Mouse (Mus musculus) hindbrain, embryonic 14.5 days (tissue): Measurements from ENCODE around the gene Tldc1. TPM values are rescaled to one million over a fixed set of nuclear protein-coding genes. Genes with fewer than 3 reads are reported as not detected.

Experiments
- ATAC-seq: fragments of 200-750 bp; cut with Nextera tagmentation; 2 replicates; pipeline ENCODE4 v1.8.0; 2017; ENCODE audit warnings: moderate number of reproducible peaks, mild to moderate bottlenecking, moderate TSS enrichment, moderate library complexity; ENCODE audit not compliant: low FRiP score
- DNase-seq: peaks from one replicate; pipeline ENCODE4 v3.0.0-alpha.2; 2015; ENCODE audit warnings: low spot score
- H3K27ac ChIP-seq: fragments of 300-500 bp; sonication (generic); 2 replicates; pipeline ENCODE4 v1.5.1; 2014; ENCODE audit warnings: mild to moderate bottlenecking, moderate library complexity
- H3K27me3 ChIP-seq: fragments of 300-500 bp; sonication (generic); 2 replicates; pipeline ENCODE4 v1.6.1; 2014; ENCODE audit warnings: mild to moderate bottlenecking, low read length, mixed read lengths; ENCODE audit not compliant: control insufficient read depth, insufficient read depth
- H3K36me3 ChIP-seq: fragments of 300-500 bp; sonication (generic); replicated peaks from 2 replicates; pipeline ENCODE4 v1.6.1; 2014; ENCODE audit not compliant: control insufficient read depth, insufficient read depth
- H3K4me1 ChIP-seq: fragments of 300-500 bp; sonication (generic); replicated peaks from 2 replicates; pipeline ENCODE4 v1.6.1; 2014; ENCODE audit warnings: antibody characterized with exemption, low read length, mixed read lengths; ENCODE audit not compliant: control insufficient read depth, insufficient read depth
- H3K4me2 ChIP-seq: fragments of 300-500 bp; sonication (generic); replicated peaks from 2 replicates; pipeline ENCODE4 v1.6.1; 2014; ENCODE audit warnings: mild to moderate bottlenecking, moderate library complexity
- H3K4me3 ChIP-seq: fragments of 300-500 bp; sonication (generic); replicated peaks from 2 replicates; pipeline ENCODE4 v1.5.1; 2014; ENCODE audit warnings: mild to moderate bottlenecking, low read length
- H3K9ac ChIP-seq: fragments of 300-500 bp; sonication (generic); 2 replicates; pipeline ENCODE4 v1.6.1; 2014
- H3K9me3 ChIP-seq: fragments of 300-500 bp; sonication (generic); 2 replicates; pipeline ENCODE4 v1.6.1; 2016; ENCODE audit warnings: low read length; ENCODE audit not compliant: control insufficient read depth
- WGBS: fragments of 180-500 bp; shearing (Covaris S2); extraction: QIAGEN DNeasy Blood & Tissue Kit; methylation state at CpG from one replicate; pipeline ENCODE4 v1.1.7; 2014; 5-methylcytosine and 5-hydroxymethylcytosine counted together
- polyA plus RNA-seq: library from polyadenylated mRNA; unstranded; fragments of >200 nt; fragmentation: Nextera tagmentation; extraction: Ambion mirVana; gene quantifications from 2 replicates; pipeline ENCODE4 v1.2.1, GENCODE M21; 2014

The Tldc1 gene
- polyA plus RNA-seq, 1 experiment from 2014 or later, result 7.4 TPM

- Histone ChIP-seq H3K9ac (no peak overlapping the region), H3K36me3 (peaks cover 47% of the 10 kb centered on the region; the same call in 1 of the 2 replicates), H3K4me2 (no peak overlapping the region), H3K27ac (no peak overlapping the region), H3K4me1 (no peaks in the 10 kb centered on the region), H3K4me3 (no peak overlapping the region), H3K27me3 (no peaks in the 10 kb centered on the region), H3K9me3 (no peaks in the 10 kb centered on the region)
- WGBS, result 93% methylated on average over 21 of the region's 21 CpGs
- ATAC-seq (no peak), DNase-seq (no peak)
Observed at GRCm38 (mm10) chr8:119762226-119763220, 15.7 kb downstream of the Tldc1 start.

GRCm38 (mm10) chr8:119761692-119762091, 16.5 kb downstream of the Tldc1 start:
- Histone ChIP-seq H3K36me3 (peaks cover 39% of the 10 kb centered on the region; the same call in 1 of the 2 replicates), H3K4me1 (no peaks in the 10 kb centered on the region), H3K27me3 (no peaks in the 10 kb centered on the region), H3K4me2 (no peak overlapping the region), H3K27ac (no peak overlapping the region), H3K9me3 (no peaks in the 10 kb centered on the region), H3K9ac (no peak overlapping the region), H3K4me3 (no peak overlapping the region)
- no peak for DNase-seq
- 91% methylated on average over 11 of the region's 11 CpGs for WGBS
- no peak for ATAC-seq

- H3K36me3 ChIP-seq, result peaks cover 15% of the 10 kb centered on the region; the same call in 1 of the 2 replicates
- DNase-seq, result no peak
- H3K9ac ChIP-seq, result no peak overlapping the region
- H3K4me2 ChIP-seq, result no peak overlapping the region
- no peaks in the 10 kb centered on the region for H3K9me3 ChIP-seq
- 57% methylated on average over 5 of the region's 5 CpGs for WGBS
- 0 out of 2 replicates have a peak, but pooled peaks cover 13% of the 10 kb centered on the region for H3K4me1 ChIP-seq
- no peak overlapping the region for H3K4me3 ChIP-seq
- no peak for ATAC-seq
- H3K27me3 ChIP-seq, result no peaks in the 10 kb centered on the region
- no peak overlapping the region for H3K27ac ChIP-seq
Observed at GRCm38 (mm10) chr8:119756538-119756937, 21.7 kb downstream of the Tldc1 start.

GRCm38 (mm10) chr8:119756147-119756461, 22.1 kb downstream of the Tldc1 start:
- Histone ChIP-seq H3K4me3 (no peak overlapping the region), H3K4me1 (0 out of 2 replicates have a peak, but pooled peaks cover 13% of the 10 kb centered on the region), H3K27me3 (no peaks in the 10 kb centered on the region), H3K9me3 (no peaks in the 10 kb centered on the region), H3K4me2 (no peak overlapping the region), H3K27ac (no peak overlapping the region), H3K9ac (no peak overlapping the region), H3K36me3 (peaks cover 10% of the 10 kb centered on the region; the same call in 1 of the 2 replicates)
- DNase-seq (no peak), ATAC-seq (no peak)
- whole genome bisulfite sequencing, result 68% methylated on average over 2 of the region's 2 CpGs

GRCm38 (mm10) chr8:119755238-119756146, 22.7 kb downstream of the Tldc1 start:
- Histone ChIP-seq H3K27ac (no peak overlapping the region), H3K4me1 (0 out of 2 replicates have a peak, but pooled peaks cover 13% of the 10 kb centered on the region), H3K4me2 (peak overlapping the region; percentile 39), H3K9me3 (no peaks in the 10 kb centered on the region), H3K36me3 (0 out of 2 replicates have a peak, but pooled peaks cover 7% of the 10 kb centered on the region), H3K27me3 (no peaks in the 10 kb centered on the region), H3K9ac (no peak overlapping the region; the same call in 1 of the 2 replicates), H3K4me3 (peak overlapping the region; percentile 14)
- no peak for DNase-seq
- ATAC-seq, result 0 out of 2 replicates have a peak, but pooled peaks have one; percentile 32
- WGBS, result 22% methylated on average over 27 of the region's 28 CpGs

GRCm38 (mm10) chr8:119744604-119745003, 33.6 kb downstream of the Tldc1 start:
- Histone ChIP-seq H3K9ac (no peak overlapping the region), H3K36me3 (no peaks in the 10 kb centered on the region), H3K4me1 (no peaks in the 10 kb centered on the region), H3K27ac (no peak overlapping the region), H3K27me3 (no peaks in the 10 kb centered on the region), H3K4me3 (no peak overlapping the region), H3K4me2 (no peak overlapping the region), H3K9me3 (no peaks in the 10 kb centered on the region)
- WGBS, result 86% methylated on average over 4 of the region's 4 CpGs
- no peak for DNase-seq
- ATAC-seq, result no peak

GRCm38 (mm10) chr8:119743291-119744026, 34.8 kb downstream of the Tldc1 start:
- Histone ChIP-seq H3K36me3 (no peaks in the 10 kb centered on the region), H3K4me3 (no peak overlapping the region), H3K4me2 (no peak overlapping the region), H3K4me1 (no peaks in the 10 kb centered on the region), H3K27me3 (no peaks in the 10 kb centered on the region), H3K9me3 (no peaks in the 10 kb centered on the region), H3K9ac (no peak overlapping the region), H3K27ac (no peak overlapping the region)
- ATAC-seq (no peak), DNase-seq (peak; percentile 52)
- 56% methylated on average over 13 of the region's 13 CpGs for WGBS

- no peaks in the 10 kb centered on the region for H3K36me3 ChIP-seq
- 82% methylated on average over 7 of the region's 7 CpGs for WGBS
- H3K9ac ChIP-seq, result no peak overlapping the region
- no peak overlapping the region for H3K4me3 ChIP-seq
- no peaks in the 10 kb centered on the region for H3K9me3 ChIP-seq
- DNase-seq (no peak), ATAC-seq (no peak)
- H3K27me3 ChIP-seq, result no peaks in the 10 kb centered on the region
- no peak overlapping the region for H3K4me2 ChIP-seq
- H3K4me1 ChIP-seq, result no peaks in the 10 kb centered on the region
- H3K27ac ChIP-seq, result no peak overlapping the region
Observed at GRCm38 (mm10) chr8:119742409-119742808, 35.8 kb downstream of the Tldc1 start.
